Mouse (Mus musculus) forelimb bud, embryonic 11.5 days (tissue): ENCODE measurements around the gene Nup188.

Experiments
- DNase-seq: peaks from one replicate; pipeline ENCODE4 v3.0.0-alpha.2; 2012; ENCODE audit warnings: low read depth, low spot score

The Nup188 gene

GRCm38 (mm10) chr2:30349196-30349595 lies 63.0 kb downstream of the Nup188 start:
- DNase-seq, result no peak

GRCm38 (mm10) chr2:30351149-30351548 lies 65.0 kb downstream of the Nup188 start:
- DNase-seq, result no peak

GRCm38 (mm10) chr2:30355861-30356260 lies 69.7 kb downstream of the Nup188 start:
- no peak for DNase-seq

GRCm38 (mm10) chr2:30356266-30356665 lies 70.1 kb downstream of the Nup188 start:
- DNase-seq, result no peak

- DNase-seq, result no peak
Observed at GRCm38 (mm10) chr2:30356906-30357305, 70.7 kb downstream of the Nup188 start.

GRCm38 (mm10) chr2:30357552-30358510 lies 71.6 kb downstream of the Nup188 start:
- no peak for DNase-seq

- DNase-seq, result peak; percentile 61
Observed at GRCm38 (mm10) chr2:30358533-30359531, 72.6 kb downstream of the Nup188 start, which contains the start of gene Sh3glb2. Gene Sh3glb2 (minus strand): TSS chr2:30359337.

GRCm38 (mm10) chr2:30360626-30361025 lies 74.4 kb downstream of the Nup188 start:
- no peak for DNase-seq

- no peak for DNase-seq
Observed at GRCm38 (mm10) chr2:30362865-30363264, 76.7 kb downstream of the Nup188 start.

- DNase-seq, result peak; percentile 99
Observed at GRCm38 (mm10) chr2:30363773-30364650, 77.8 kb downstream of the Nup188 start, which contains the start of gene Miga2. Gene Miga2 (plus strand): TSS chr2:30364233.

- no peak for DNase-seq
Observed at GRCm38 (mm10) chr2:30365281-30366069, 79.3 kb downstream of the Nup188 start.

- DNase-seq, result no peak
Observed at GRCm38 (mm10) chr2:30366203-30366602, 80.0 kb downstream of the Nup188 start.

- no peak for DNase-seq
Observed at GRCm38 (mm10) chr2:30371544-30371943, 85.3 kb downstream of the Nup188 start.

GRCm38 (mm10) chr2:30372726-30373125 lies 86.5 kb downstream of the Nup188 start:
- DNase-seq, result no peak

GRCm38 (mm10) chr2:30375893-30376292 lies 89.7 kb downstream of the Nup188 start:
- no peak for DNase-seq

GRCm38 (mm10) chr2:30377721-30378120 lies 91.5 kb downstream of the Nup188 start:
- no peak for DNase-seq

GRCm38 (mm10) chr2:30379307-30379706 lies 93.1 kb downstream of the Nup188 start:
- DNase-seq, result no peak

GRCm38 (mm10) chr2:30380564-30381376 lies 94.6 kb downstream of the Nup188 start:
- no peak for DNase-seq

GRCm38 (mm10) chr2:30381377-30381725 lies 95.2 kb downstream of the Nup188 start:
- no peak for DNase-seq
